ENCODE assay signal across 17 mouse cellular contexts in the genomic region with DNA sequence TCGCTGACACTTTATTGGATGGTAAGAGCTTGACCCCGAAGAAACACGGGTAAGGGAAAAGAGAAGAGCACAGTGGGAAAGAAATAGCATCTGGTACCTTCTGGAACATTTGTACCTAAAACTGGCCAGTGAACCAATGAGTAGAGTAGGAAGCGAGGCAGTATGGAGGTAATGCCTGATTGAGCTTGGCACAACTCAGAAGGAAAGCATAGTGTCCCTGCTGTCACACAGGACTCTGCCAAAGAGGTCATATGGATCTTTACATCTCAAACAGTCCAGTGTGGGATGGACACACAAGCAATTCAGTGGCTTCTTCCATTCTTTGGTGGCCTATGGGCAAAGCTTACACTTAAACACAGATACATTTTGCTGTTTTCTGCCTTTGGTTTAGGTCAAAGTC.
DNase-seq lines count a peak whose midpoint lies in the region; ATAC-seq lines count a peak whose summit lies in the region.
"Had no signal": no experiment of that assay in that cellular context is flagged by ENCODE, and none has a peak within 500 bp of the region (broad histone marks: within the 10 kb centered on the region; RNA-seq: fewer than 3 reads in every experiment).

No protein-coding gene starts in this region.

- no peak for ATAC-seq in cerebellum, adult (ENCODE audit: insufficient number of reproducible peaks, low FRiP score, low TSS enrichment)
- ATAC-seq: activated CD4-positive, CD25-positive, alpha-beta regulatory T cell, adult 4 months; CD4-positive, CD25-positive, alpha-beta regulatory T cell, adult 4 months; forebrain, embryonic 14.5 days; forebrain, embryonic 16.5 days; Patski had no signal

- peak; percentile 28 for DNase-seq in cerebellum, adult 11-12 months
- DNase-seq in cerebellum, postnatal 4 days (ENCODE audit: low spot score in 2 of 2) = no peak
- peak; percentile 40 for DNase-seq in cerebellum, adult 9-11 months
- DNase-seq in cerebellum, postnatal 25 days = peak; percentile 35 to 38
- DNase-seq in cerebellum, adult 11 months = no peak
- peak; percentile 19 for DNase-seq in brain, adult 2 months (ENCODE audit: low read depth, low spot score)
- DNase-seq: adrenal gland, adult 8-10 months; adrenal gland, postnatal 14 days; adrenal gland, postnatal 36 days; B cell, adult 2 months; embryo, embryonic 11 days had no signal

Comparison
In these comparisons a context has a peak if more than half of its experiments do, and no peak if none do; other contexts are left out.
1. DNase-seq: peak in cerebellum, adult 11-12 months (single experiment), cerebellum, adult 9-11 months (single experiment), cerebellum, postnatal 25 days (2 of 2) and brain, adult 2 months (single experiment); none in cerebellum, postnatal 4 days (0 of 2) and cerebellum, adult 11 months (single experiment).